Mouse (Mus musculus) forebrain, postnatal 0 days (tissue): ENCODE data around the gene Satb2. TPM values are rescaled to one million over a fixed set of nuclear protein-coding genes. Genes with fewer than 3 reads are reported as not detected.

ENCODE experiments used
- ATAC-seq: fragments of 200-750 bp; cut with Nextera tagmentation; 2 replicates; pipeline ENCODE4 v1.8.0; 2017; ENCODE audit warnings: mild to moderate bottlenecking, moderate library complexity
- DNase-seq: peaks from one replicate; pipeline ENCODE4 v3.0.0-alpha.2; 2015
- H3K27ac ChIP-seq: fragments of 300-500 bp; sonication (generic); 2 replicates; pipeline ENCODE4 v1.5.1; 2014; ENCODE audit warnings: low read depth, mild to moderate bottlenecking, antibody characterized with exemption, low read length, moderate library complexity, mixed read lengths
- H3K27me3 ChIP-seq: fragments of 300-500 bp; sonication (generic); 2 replicates; pipeline ENCODE4 v1.6.1; 2014; ENCODE audit warnings: mild to moderate bottlenecking, low read length, mixed read lengths; ENCODE audit not compliant: insufficient read depth
- H3K36me3 ChIP-seq: fragments of 300-500 bp; sonication (generic); 2 replicates; pipeline ENCODE4 v1.6.1; 2014; ENCODE audit warnings: mild to moderate bottlenecking, moderate library complexity; ENCODE audit not compliant: insufficient read depth
- H3K4me1 ChIP-seq: fragments of 300-500 bp; sonication (generic); 2 replicates; pipeline ENCODE4 v1.6.1; 2014; ENCODE audit warnings: antibody characterized with exemption; ENCODE audit not compliant: insufficient read depth
- H3K4me2 ChIP-seq: fragments of 300-500 bp; sonication (generic); 2 replicates; pipeline ENCODE4 v1.6.1; 2014; ENCODE audit warnings: low read depth, mild to moderate bottlenecking, moderate library complexity
- H3K4me3 ChIP-seq: fragments of 300-500 bp; sonication (generic); 2 replicates; pipeline ENCODE4 v1.5.1; 2014; ENCODE audit warnings: low read depth, low read length, mixed read lengths
- H3K9ac ChIP-seq: fragments of 300-500 bp; sonication (generic); 2 replicates; pipeline ENCODE4 v1.6.1; 2014; ENCODE audit warnings: mild to moderate bottlenecking
- H3K9me3 ChIP-seq: fragments of 300-500 bp; sonication (generic); 2 replicates; pipeline ENCODE4 v1.6.1; 2016; ENCODE audit warnings: low read length
- CTCF ChIP-seq: sonication (generic); IDR thresholded peaks from 2 replicates; pipeline ENCODE4 v1.5.1; 2016; ENCODE audit warnings: antibody characterized with exemption, control low read depth, low read depth
- WGBS: fragments of 180-500 bp; shearing (Covaris S2); extraction: QIAGEN DNeasy Blood & Tissue Kit; methylation state at CpG from one replicate; pipeline ENCODE4 v1.1.7; 2014; 5-methylcytosine and 5-hydroxymethylcytosine counted together
- polyA plus RNA-seq: library from polyadenylated mRNA; unstranded; fragments of >200 nt; fragmentation: Nextera tagmentation; extraction: Ambion mirVana; gene quantifications from 2 replicates; pipeline ENCODE4 v1.2.1, GENCODE M21; 2015
- total RNA-seq: library from RNA; depleted of rRNA; stranded (reverse); fragments of >200 nt; gene quantifications from 2 replicates; pipeline ENCODE4 v1.2.3, GENCODE M21; 2014

Satb2 gene
- total and polyA plus RNA-seq, 2 experiments from 2014 or later: 21.7 to 57.1 TPM

DNA sequence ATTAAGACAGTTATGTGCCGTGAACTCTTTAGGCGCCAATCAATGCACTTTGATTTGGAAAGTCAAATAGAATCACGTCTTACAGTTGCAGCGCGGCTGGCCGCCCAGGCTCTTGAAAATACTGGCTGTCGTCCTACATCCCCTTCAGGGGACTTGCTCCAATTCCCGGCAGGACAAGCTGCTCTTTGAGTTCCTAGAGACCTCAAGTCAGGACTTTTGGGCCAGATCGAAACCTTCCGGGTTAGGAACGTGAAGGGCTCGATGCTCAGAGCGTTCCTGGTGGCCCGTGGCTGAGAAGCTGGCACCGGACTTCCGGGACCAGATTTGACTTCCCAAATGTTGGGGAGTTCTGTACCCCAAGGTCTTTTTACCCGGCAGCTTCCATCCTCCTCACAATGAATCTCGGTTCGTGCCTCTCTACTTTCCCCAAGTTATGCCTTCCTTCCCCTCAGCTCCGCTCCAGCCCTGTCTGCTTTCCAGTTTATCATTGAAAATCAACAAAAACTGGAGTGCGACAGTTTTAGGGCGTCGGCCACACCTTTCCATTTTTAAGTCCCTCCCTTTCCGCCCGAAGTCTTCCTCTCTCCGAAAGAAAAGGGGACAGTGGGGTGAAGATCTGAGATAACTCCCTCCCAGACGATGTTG is 2.3 kb upstream of the Satb2 start:
- Histone ChIP-seq H3K36me3 (no peaks in the 10 kb centered on the region), H3K9ac (peak overlapping the region; percentile 28), H3K4me3 (peak overlapping the region; percentile 11), H3K4me1 (peaks cover 4% of the 10 kb centered on the region; the same call in 1 of the 2 replicates), H3K27me3 (peaks cover 76% of the 10 kb centered on the region), H3K4me2 (peak overlapping the region; percentile 42), H3K9me3 (no peaks in the 10 kb centered on the region), H3K27ac (peak overlapping the region; percentile 35; the same call in 1 of the 2 replicates)
- WGBS: 2% methylated on average over 27 of the region's 27 CpGs
- DNase-seq: peak; percentile 62
- TF ChIP-seq CTCF: no peak
- no peak for ATAC-seq

DNA sequence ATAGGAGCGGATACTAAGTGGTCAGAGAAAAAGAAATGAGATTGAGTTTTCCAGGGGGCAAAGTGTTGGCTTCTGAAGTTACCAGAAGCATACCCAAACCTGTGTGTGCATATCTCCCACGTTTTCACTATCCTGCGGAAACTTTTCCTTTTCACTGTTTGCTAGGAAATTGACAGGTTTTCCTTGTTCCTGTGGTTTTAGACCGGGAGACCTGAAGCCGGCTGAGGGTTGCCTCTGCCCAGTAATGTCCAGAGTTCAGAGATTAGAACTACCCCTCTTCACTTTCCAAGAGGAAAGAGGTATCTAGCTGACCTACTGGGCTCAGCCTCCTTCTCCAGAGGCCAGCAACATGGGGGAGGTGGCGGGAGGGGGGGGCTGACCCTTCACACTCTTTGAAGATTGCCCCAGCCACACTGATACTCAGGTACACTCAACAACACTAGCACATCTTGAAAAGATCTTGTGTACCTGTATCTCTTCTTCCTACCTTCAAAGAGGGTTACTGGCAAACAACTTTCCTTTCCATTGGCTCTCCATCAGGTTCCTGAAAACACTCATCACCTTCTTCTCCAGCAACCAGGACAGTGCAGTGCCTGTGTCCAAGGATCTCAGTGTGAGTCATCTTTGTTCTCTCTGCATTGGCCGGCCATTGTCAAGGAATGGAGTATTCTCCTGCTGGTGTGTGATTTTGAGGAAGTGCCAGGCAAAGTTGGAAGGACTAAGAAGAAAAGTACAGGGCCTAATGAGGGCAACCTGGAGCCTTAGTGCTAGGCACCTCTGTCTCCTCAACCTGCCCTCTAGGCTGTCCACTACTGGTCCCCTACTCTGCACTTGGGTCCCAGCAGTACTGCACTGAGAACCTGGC is 1.3 kb upstream of the Satb2 start:
- Histone ChIP-seq H3K4me1 (peaks cover 4% of the 10 kb centered on the region; the same call in 1 of the 2 replicates), H3K27ac (peak overlapping the region; percentile 46), H3K4me2 (peak overlapping the region; percentile 42), H3K27me3 (peaks cover 72% of the 10 kb centered on the region), H3K4me3 (0 out of 2 replicates have a peak overlapping the region, but pooled peaks have one; percentile 6), H3K9me3 (no peaks in the 10 kb centered on the region), H3K9ac (peak overlapping the region; percentile 42), H3K36me3 (no peaks in the 10 kb centered on the region)
- ATAC-seq (no peak), DNase-seq (peak; percentile 47)
- WGBS: 1% methylated on average over 7 of the region's 7 CpGs
- TF ChIP-seq CTCF: no peak

DNA sequence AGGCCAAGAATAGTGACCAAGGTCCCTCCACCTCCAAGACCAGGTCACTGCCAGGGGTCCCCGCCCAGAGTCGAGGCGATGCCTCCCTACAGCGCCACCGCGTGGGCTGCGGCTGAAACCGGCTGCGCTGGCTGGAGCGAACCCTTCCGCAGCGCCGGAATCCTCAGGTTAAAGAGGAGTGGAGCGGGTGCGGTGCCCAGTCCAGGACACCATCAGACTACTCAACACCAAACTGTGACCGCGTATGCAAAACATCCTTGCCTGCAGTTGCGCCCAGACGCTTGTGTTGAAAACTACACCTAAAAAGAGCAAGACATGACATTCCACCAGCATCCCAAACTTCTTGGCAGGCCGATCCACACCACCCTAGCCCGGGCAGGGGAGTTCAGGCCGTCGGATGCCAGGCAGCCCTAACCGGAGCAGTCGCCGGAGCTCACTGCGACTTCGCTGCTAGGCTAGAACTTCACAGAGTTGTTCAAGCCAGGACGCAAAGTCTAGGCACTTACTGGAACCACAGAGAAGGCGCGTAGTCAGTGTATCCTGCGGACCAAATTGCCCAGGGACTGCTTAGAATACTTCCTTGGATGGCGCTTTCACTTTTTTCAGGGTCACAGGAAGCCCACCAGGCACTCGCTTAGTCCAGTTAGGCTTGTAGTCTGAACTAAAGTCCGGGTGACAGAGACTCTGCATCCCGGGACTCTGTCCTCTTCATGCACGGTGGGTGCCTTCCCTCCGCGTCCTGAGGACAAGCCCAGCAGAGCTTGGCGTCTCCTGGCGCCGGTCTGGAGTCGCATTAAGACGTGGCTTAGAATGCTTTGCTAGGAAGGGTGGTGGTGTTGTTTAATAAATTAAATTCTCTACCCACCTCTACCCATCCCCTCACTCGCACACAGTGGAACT is 999 bp downstream of the Satb2 start:
- TF ChIP-seq CTCF: peak; percentile 81
- H3K4me1 ChIP-seq: peaks cover 4% of the 10 kb centered on the region; the same call in 1 of the 2 replicates
- peak overlapping the region; percentile 55 for H3K4me2 ChIP-seq
- peak overlapping the region; percentile 32 for H3K4me3 ChIP-seq
- H3K27me3 ChIP-seq: peaks cover 61% of the 10 kb centered on the region
- DNase-seq: peak; percentile 78
- H3K9ac ChIP-seq: peak overlapping the region; percentile 59
- peak overlapping the region; percentile 84 for H3K27ac ChIP-seq
- WGBS: 1% methylated on average over 45 of the region's 45 CpGs
- H3K9me3 ChIP-seq: no peaks in the 10 kb centered on the region
- no peaks in the 10 kb centered on the region for H3K36me3 ChIP-seq
- ATAC-seq: peak; percentile 34

DNA sequence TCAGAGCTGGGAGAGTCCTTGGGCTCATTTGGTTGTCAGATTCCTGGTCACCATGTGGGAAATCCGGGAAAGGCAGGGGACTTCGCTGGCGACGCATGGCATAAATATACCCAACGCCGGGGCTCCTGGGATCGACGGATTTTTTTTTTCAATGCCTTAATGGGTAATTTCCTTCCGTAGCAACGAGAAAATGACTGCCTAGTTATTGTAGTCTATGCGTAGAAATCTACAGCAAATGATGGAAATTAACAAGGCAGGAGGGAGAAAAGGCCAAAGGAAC is 1.7 kb downstream of the Satb2 start:
- Histone ChIP-seq H3K9me3 (no peaks in the 10 kb centered on the region), H3K4me2 (peak overlapping the region; percentile 55), H3K27ac (peak overlapping the region; percentile 84), H3K4me1 (peaks cover 4% of the 10 kb centered on the region; the same call in 1 of the 2 replicates), H3K4me3 (peak overlapping the region; percentile 32), H3K27me3 (peaks cover 55% of the 10 kb centered on the region), H3K9ac (peak overlapping the region; percentile 59), H3K36me3 (no peaks in the 10 kb centered on the region)
- no peak for DNase-seq
- no peak for ATAC-seq
- WGBS: under 1% methylated on average over 11 of the region's 11 CpGs
- TF ChIP-seq CTCF: no peak

DNA sequence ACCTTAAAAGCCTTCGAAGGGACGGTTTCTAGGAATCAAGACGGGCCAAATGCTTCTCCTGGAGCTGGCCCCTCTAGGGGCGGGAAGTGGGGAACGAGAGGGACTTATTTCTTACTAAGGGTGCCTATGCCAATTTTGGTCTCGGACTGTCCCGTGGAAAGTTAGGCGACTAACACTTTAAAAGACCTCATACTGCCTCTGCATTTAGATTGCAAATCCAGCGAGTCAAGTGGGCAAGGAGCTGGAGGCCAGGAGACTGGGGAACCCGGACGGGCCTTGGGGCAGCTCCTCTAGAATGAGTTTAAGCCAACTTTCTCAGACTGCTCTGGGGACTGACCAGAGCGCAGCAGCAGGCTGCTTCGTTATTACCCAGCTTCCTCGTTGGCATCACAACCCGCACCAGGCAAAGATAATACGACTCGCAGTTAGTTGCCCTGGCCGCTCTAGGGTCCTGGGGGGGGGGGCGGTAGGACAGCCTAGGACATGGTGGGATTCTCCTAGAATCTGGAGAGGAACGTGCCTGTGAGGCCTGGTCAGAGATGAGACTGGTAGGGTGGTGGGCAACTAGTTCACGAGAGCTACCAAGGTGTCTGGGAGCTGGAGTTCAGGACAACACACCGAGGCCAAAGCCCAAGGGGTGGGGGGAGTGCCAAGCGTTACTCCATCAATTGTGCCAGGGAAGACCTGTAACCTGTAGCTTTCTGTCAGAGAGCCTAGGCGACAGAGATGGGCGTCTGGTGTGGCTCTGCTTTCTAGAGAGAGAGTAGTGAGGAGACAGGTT is 2.2 kb downstream of the Satb2 start:
- 4% methylated on average over 25 of the region's 25 CpGs for WGBS
- DNase-seq (peak; percentile 66), ATAC-seq (no peak)
- peak overlapping the region; percentile 55 for H3K4me2 ChIP-seq
- H3K36me3 ChIP-seq: no peaks in the 10 kb centered on the region
- no peaks in the 10 kb centered on the region for H3K9me3 ChIP-seq
- peak overlapping the region; percentile 59 for H3K9ac ChIP-seq
- peaks cover 52% of the 10 kb centered on the region for H3K27me3 ChIP-seq
- peak overlapping the region; percentile 84 for H3K27ac ChIP-seq
- peaks cover 4% of the 10 kb centered on the region; the same call in 1 of the 2 replicates for H3K4me1 ChIP-seq
- H3K4me3 ChIP-seq: peak overlapping the region; percentile 32
- TF ChIP-seq CTCF: no peak

DNA sequence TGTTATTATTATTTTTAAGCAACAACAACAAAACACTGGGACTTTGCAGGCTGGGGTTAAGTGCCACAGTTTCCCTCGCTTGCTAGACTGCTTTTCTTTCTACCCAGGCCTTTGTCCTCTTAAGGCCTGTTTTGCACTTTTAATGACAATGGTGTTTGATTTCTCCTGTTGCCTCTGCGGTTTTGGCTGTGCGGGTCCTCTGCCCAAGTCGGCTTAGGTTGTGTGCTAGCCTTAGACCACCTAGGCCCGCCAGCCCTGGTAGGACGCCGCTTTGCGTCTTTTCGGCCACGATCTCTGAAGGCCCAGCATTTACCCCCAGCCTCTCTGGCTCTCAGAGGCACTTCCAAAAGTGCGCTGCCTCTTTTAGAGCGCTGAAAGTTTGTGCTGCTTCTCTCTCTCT is 2.9 kb downstream of the Satb2 start:
- Histone ChIP-seq H3K4me1 (peaks cover 3% of the 10 kb centered on the region; the same call in 1 of the 2 replicates), H3K4me2 (peak overlapping the region; percentile 55), H3K4me3 (peak overlapping the region; percentile 32), H3K27me3 (peaks cover 49% of the 10 kb centered on the region), H3K9me3 (no peaks in the 10 kb centered on the region), H3K27ac (peak overlapping the region; percentile 84), H3K9ac (peak overlapping the region; percentile 59), H3K36me3 (no peaks in the 10 kb centered on the region)
- DNase-seq (peak; percentile 39), ATAC-seq (no peak)
- no peak for TF ChIP-seq CTCF
- 6% methylated on average over 12 of the region's 12 CpGs for WGBS
